Mouse (Mus musculus): ENCODE measurements around the gene Fam228a. TPM values are rescaled to one million over a fixed set of nuclear protein-coding genes. Genes with fewer than 3 reads are reported as not detected.

The Fam228a gene
- polyA plus RNA-seq, 1 experiment: not detected

- WGBS: 2% methylated on average over 7 of the region's 7 CpGs
- no peaks in the 10 kb centered on the region for H3K27me3 ChIP-seq (ENCODE audit: control insufficient read depth, insufficient read depth, low read length)
- peaks cover 11% of the 10 kb centered on the region for H3K36me3 ChIP-seq (ENCODE audit: control insufficient read depth, insufficient read depth, low read length)
- no peak overlapping the region for H3K4me3 ChIP-seq (ENCODE audit: low read depth, low read length)
- TF ChIP-seq CTCF (IDR thresholded peaks at IDR 0.05; ENCODE audit: extremely low read depth, insufficient read length, insufficient replicate concordance, low read depth, low read length) (no peak), POLR2A (IDR thresholded peaks at IDR 0.05; ENCODE audit: low read depth, low read length) (no peak)
- H3K4me1 ChIP-seq (ENCODE audit: control insufficient read depth, insufficient read depth, insufficient read length, low read length): no peaks in the 10 kb centered on the region; the same call in 1 of the 2 replicates
- H3K27ac ChIP-seq (ENCODE audit: insufficient read depth, low read depth, low read length): no peak overlapping the region
Measured at GRCm38 (mm10) chr12:4717417-4717816, 20.8 kb downstream of the Fam228a start.

DNA sequence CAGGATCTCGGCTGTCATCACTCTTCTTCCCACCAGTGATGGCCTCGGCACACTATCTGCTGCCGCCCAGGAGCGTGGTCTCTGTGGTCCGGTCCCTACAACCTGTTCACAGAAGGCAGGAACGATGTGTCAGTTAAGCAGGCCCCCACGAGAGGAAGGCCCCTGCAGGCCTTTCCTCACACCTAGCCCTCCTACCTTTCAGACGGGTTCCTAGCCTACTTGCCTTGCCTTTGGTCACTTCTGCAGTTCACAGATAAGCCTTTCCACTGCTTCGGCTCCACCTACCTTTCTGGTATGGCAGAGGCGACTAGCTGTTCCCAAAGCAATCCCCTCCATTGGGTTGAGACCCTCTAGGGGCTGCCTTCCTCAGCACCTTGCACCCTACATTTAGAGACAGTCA, 22.6 kb downstream of the Fam228a start:
- H3K4me3 ChIP-seq (ENCODE audit: low read depth, low read length): no peak overlapping the region
- H3K4me1 ChIP-seq (ENCODE audit: control insufficient read depth, insufficient read depth, insufficient read length, low read length): no peaks in the 10 kb centered on the region; the same call in 1 of the 2 replicates
- peaks cover 16% of the 10 kb centered on the region for H3K36me3 ChIP-seq (ENCODE audit: control insufficient read depth, insufficient read depth, low read length)
- 90% methylated on average over 10 of the region's 10 CpGs for WGBS
- H3K27me3 ChIP-seq (ENCODE audit: control insufficient read depth, insufficient read depth, low read length): no peaks in the 10 kb centered on the region
- no peak overlapping the region for H3K27ac ChIP-seq (ENCODE audit: insufficient read depth, low read depth, low read length)
- TF ChIP-seq POLR2A (IDR thresholded peaks at IDR 0.05; ENCODE audit: low read depth, low read length) (no peak), CTCF (IDR thresholded peaks at IDR 0.05; ENCODE audit: extremely low read depth, insufficient read length, insufficient replicate concordance, low read depth, low read length) (no peak)

DNA sequence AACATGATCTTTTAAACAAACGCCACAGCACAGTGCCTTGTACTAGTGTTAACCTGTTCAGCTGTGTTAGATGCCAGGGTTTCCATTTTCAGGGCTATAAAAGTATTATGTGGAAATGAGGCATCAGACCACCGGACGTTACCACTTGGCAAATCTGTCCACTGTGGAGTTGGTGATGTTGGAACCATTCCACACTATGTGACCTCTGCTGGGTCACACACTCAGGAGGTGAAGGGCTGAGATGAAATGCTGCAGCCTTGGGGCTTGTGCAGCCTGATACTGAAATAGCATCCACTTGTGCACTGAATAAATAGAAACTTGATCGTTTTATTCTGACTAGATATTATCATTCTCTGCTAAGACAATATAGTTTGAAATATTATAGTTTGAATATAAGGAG, 24.9 kb downstream of the Fam228a start:
- TF ChIP-seq CTCF (IDR thresholded peaks at IDR 0.05; ENCODE audit: extremely low read depth, insufficient read length, insufficient replicate concordance, low read depth, low read length) (no peak), POLR2A (IDR thresholded peaks at IDR 0.05; ENCODE audit: low read depth, low read length) (no peak)
- H3K4me1 ChIP-seq (ENCODE audit: control insufficient read depth, insufficient read depth, insufficient read length, low read length): no peaks in the 10 kb centered on the region; the same call in 1 of the 2 replicates
- 56% methylated on average over 4 of the region's 4 CpGs for WGBS
- H3K27me3 ChIP-seq (ENCODE audit: control insufficient read depth, insufficient read depth, low read length): no peaks in the 10 kb centered on the region
- no peak overlapping the region for H3K27ac ChIP-seq (ENCODE audit: insufficient read depth, low read depth, low read length)
- H3K4me3 ChIP-seq (ENCODE audit: low read depth, low read length): no peak overlapping the region
- peaks cover 32% of the 10 kb centered on the region for H3K36me3 ChIP-seq (ENCODE audit: control insufficient read depth, insufficient read depth, low read length)

DNA sequence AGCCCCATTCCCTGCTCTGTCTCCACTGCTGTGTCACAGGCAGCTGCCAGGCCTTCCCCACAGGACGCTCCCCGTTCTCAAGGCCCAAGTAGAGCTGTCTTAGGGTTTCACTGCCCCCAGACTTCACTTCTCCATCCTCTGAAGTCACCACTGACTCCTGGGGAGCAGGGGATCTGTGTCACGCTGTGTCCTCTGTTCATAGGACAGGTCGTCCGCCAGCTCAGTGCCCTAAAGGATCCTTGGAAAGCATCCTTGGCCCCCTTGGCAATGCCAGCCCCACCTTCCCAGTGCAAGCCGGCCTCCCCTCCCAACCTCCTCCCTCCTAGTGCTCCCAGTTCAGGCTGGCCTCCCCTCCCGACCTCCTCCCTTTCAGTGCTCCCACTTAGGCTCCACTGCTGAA, 28.3 kb downstream of the Fam228a start:
- Histone ChIP-seq H3K4me1 (ENCODE audit: control insufficient read depth, insufficient read depth, insufficient read length, low read length) (no peaks in the 10 kb centered on the region), H3K27ac (ENCODE audit: insufficient read depth, low read depth, low read length) (no peak overlapping the region), H3K27me3 (ENCODE audit: control insufficient read depth, insufficient read depth, low read length) (no peaks in the 10 kb centered on the region), H3K4me3 (ENCODE audit: low read depth, low read length) (no peak overlapping the region), H3K36me3 (ENCODE audit: control insufficient read depth, insufficient read depth, low read length) (peaks cover 58% of the 10 kb centered on the region)
- no peak for TF ChIP-seq POLR2A (IDR thresholded peaks at IDR 0.05; ENCODE audit: low read depth, low read length)
- TF ChIP-seq CTCF (IDR thresholded peaks at IDR 0.05; ENCODE audit: extremely low read depth, insufficient read length, insufficient replicate concordance, low read depth, low read length): no peak
- WGBS: 92% methylated on average over 7 of the region's 7 CpGs

DNA sequence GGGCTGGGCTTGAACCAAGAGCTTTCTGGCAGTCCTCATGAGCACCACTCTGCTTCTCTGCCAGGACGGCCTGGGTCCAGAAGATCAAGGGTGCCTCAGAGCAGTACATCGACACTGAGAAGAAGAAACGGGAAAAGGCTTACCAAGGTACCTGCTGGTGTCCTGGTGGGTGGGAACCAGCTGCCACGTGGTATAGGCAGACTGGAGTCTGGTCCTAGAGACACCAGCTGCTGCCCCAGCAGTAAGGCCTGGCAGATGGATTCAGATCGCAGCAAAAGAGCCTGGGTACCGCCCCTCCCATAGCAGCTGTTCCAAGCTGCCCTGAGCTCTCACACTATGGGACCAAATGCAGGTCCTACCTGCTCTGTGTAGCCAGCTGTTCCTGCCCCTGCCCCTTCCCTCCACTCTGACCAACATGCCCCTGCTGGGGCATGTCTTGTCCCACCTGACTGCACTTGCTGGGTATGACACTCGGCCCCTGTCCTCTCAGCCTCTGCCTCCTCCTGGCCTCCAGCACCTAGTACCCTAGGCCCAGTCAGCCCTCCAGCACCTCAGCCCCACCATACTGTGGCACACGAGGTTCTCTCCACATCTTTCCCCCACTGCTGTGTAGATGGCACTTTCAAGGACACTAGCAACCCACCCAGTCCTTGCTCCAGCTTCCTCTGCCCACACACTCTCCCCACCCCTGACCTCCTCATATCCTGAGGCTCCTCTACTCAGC, 29.2 kb downstream of the Fam228a start:
- Histone ChIP-seq H3K4me3 (ENCODE audit: low read depth, low read length) (no peak overlapping the region), H3K4me1 (ENCODE audit: control insufficient read depth, insufficient read depth, insufficient read length, low read length) (no peaks in the 10 kb centered on the region), H3K36me3 (ENCODE audit: control insufficient read depth, insufficient read depth, low read length) (peaks cover 58% of the 10 kb centered on the region), H3K27ac (ENCODE audit: insufficient read depth, low read depth, low read length) (no peak overlapping the region), H3K27me3 (ENCODE audit: control insufficient read depth, insufficient read depth, low read length) (no peaks in the 10 kb centered on the region)
- WGBS: 84% methylated on average over 8 of the region's 8 CpGs
- TF ChIP-seq CTCF (IDR thresholded peaks at IDR 0.05; ENCODE audit: extremely low read depth, insufficient read length, insufficient replicate concordance, low read depth, low read length): no peak
- TF ChIP-seq POLR2A (IDR thresholded peaks at IDR 0.05; ENCODE audit: low read depth, low read length): no peak

GRCm38 (mm10) chr12:4708296-4708695, 29.9 kb downstream of the Fam228a start:
- peaks cover 56% of the 10 kb centered on the region for H3K36me3 ChIP-seq (ENCODE audit: control insufficient read depth, insufficient read depth, low read length)
- no peaks in the 10 kb centered on the region for H3K4me1 ChIP-seq (ENCODE audit: control insufficient read depth, insufficient read depth, insufficient read length, low read length)
- H3K27me3 ChIP-seq (ENCODE audit: control insufficient read depth, insufficient read depth, low read length): no peaks in the 10 kb centered on the region
- no peak overlapping the region for H3K27ac ChIP-seq (ENCODE audit: insufficient read depth, low read depth, low read length)
- no peak for TF ChIP-seq CTCF (IDR thresholded peaks at IDR 0.05; ENCODE audit: extremely low read depth, insufficient read length, insufficient replicate concordance, low read depth, low read length)
- TF ChIP-seq POLR2A (IDR thresholded peaks at IDR 0.05; ENCODE audit: low read depth, low read length): no peak
- 90% methylated on average over 4 of the region's 4 CpGs for WGBS
- no peak overlapping the region for H3K4me3 ChIP-seq (ENCODE audit: low read depth, low read length)

GRCm38 (mm10) chr12:4707488-4708017, 30.7 kb downstream of the Fam228a start:
- no peaks in the 10 kb centered on the region for H3K27me3 ChIP-seq (ENCODE audit: control insufficient read depth, insufficient read depth, low read length)
- WGBS: 86% methylated on average over 14 of the region's 14 CpGs
- H3K4me3 ChIP-seq (ENCODE audit: low read depth, low read length): no peak overlapping the region
- no peaks in the 10 kb centered on the region for H3K4me1 ChIP-seq (ENCODE audit: control insufficient read depth, insufficient read depth, insufficient read length, low read length)
- H3K27ac ChIP-seq (ENCODE audit: insufficient read depth, low read depth, low read length): no peak overlapping the region
- TF ChIP-seq CTCF (IDR thresholded peaks at IDR 0.05; ENCODE audit: extremely low read depth, insufficient read length, insufficient replicate concordance, low read depth, low read length) (no peak), POLR2A (IDR thresholded peaks at IDR 0.05; ENCODE audit: low read depth, low read length) (no peak)
- H3K36me3 ChIP-seq (ENCODE audit: control insufficient read depth, insufficient read depth, low read length): peaks cover 49% of the 10 kb centered on the region

Measured in small intestine, adult 2 months (tissue).